Mouse (Mus musculus) hindlimb bud, embryonic 11.5 days (tissue): ENCODE data around the gene Sigmar1.

Source experiments
- DNase-seq: peaks from one replicate; pipeline ENCODE4 v3.0.0-alpha.2; 2012; ENCODE audit warnings: low read depth, low spot score; ENCODE audit errors: extremely low spot score

Gene Sigmar1

GRCm38 (mm10) chr4:41758021-41758420 lies 2.1 kb upstream of the Sigmar1 start:
- DNase-seq = no peak

- DNase-seq = no peak
Observed at GRCm38 (mm10) chr4:41757321-41757720, 1.4 kb upstream of the Sigmar1 start.

- DNase-seq = no peak
Observed at GRCm38 (mm10) chr4:41756440-41756839, 483 bp upstream of the Sigmar1 start.

- no peak for DNase-seq
Observed at GRCm38 (mm10) chr4:41754797-41755337, 1.1 kb downstream of the Sigmar1 start, which contains the start of gene Galt. TSS of gene Galt (plus strand) at chr4:41755228.

GRCm38 (mm10) chr4:41745021-41745420 lies 10.9 kb downstream of the Sigmar1 start:
- DNase-seq = no peak

- no peak for DNase-seq
Observed at GRCm38 (mm10) chr4:41744131-41744530, 11.8 kb downstream of the Sigmar1 start.

GRCm38 (mm10) chr4:41741158-41741560 lies 14.8 kb downstream of the Sigmar1 start:
- no peak for DNase-seq

GRCm38 (mm10) chr4:41740380-41741157 lies 15.4 kb downstream of the Sigmar1 start:
- no peak for DNase-seq

GRCm38 (mm10) chr4:41739260-41739659 lies 16.7 kb downstream of the Sigmar1 start:
- DNase-seq = no peak

GRCm38 (mm10) chr4:41738256-41738603 lies 17.7 kb downstream of the Sigmar1 start:
- DNase-seq = no peak

GRCm38 (mm10) chr4:41737602-41738255 lies 18.2 kb downstream of the Sigmar1 start:
- no peak for DNase-seq

GRCm38 (mm10) chr4:41731052-41731765 lies 24.7 kb downstream of the Sigmar1 start, which contains the start of gene Arid3c:
TSS of gene Arid3c (minus strand) at chr4:41731142.
- no peak for DNase-seq

- DNase-seq = no peak
Observed at GRCm38 (mm10) chr4:41726826-41727621, 28.9 kb downstream of the Sigmar1 start.

GRCm38 (mm10) chr4:41722918-41723351 lies 33.0 kb downstream of the Sigmar1 start, which contains the start of gene Dctn3:
TSS of gene Dctn3 (minus strand) at chr4:41723170.
- DNase-seq = peak; percentile 97

GRCm38 (mm10) chr4:41716834-41717233 lies 39.1 kb downstream of the Sigmar1 start:
- no peak for DNase-seq

- no peak for DNase-seq
Observed at GRCm38 (mm10) chr4:41715596-41715995, 40.4 kb downstream of the Sigmar1 start.

GRCm38 (mm10) chr4:41715082-41715481 lies 40.9 kb downstream of the Sigmar1 start:
- no peak for DNase-seq

- DNase-seq = no peak
Observed at GRCm38 (mm10) chr4:41714276-41714675, 41.7 kb downstream of the Sigmar1 start.

- DNase-seq = no peak
Observed at GRCm38 (mm10) chr4:41713197-41714067, 42.5 kb downstream of the Sigmar1 start, which contains the start of gene Rpp25l. TSS of gene Rpp25l (minus strand) at chr4:41713534.
